Mouse (Mus musculus): Measurements from ENCODE around the gene Ints7.

Ints7 gene

GRCm38 (mm10) chr1:191575458-191576247 is at the start of gene Ints7, which contains the start of gene Dtl:
Gene Ints7 (plus strand): TSS chr1:191575636.
Gene Dtl (minus strand): TSS chr1:191575544.
- peak; percentile 99 for DNase-seq (ENCODE audit: extremely low read depth, insufficient read length, low spot score)

DNA sequence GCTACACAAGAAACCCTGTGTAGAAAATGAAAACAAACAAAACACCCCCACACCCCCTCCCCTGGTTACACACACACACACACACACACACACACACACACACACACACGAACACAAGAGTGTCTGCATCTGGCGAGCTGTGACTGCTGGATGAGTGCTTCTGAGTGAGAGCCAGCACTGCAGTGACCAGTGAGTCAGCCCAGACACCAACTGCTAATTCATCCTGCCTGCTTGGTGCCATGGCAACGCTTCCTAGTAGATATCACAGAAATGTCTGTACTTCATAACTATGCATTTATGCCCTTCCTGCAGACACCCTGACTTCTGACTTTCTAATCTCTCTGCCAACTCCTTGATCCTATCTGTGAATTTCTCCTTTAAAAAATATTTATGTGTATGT is 48.3 kb upstream of the Ints7 start:
- DNase-seq (ENCODE audit: extremely low read depth, insufficient read length, low spot score), result peak; percentile 38

GRCm38 (mm10) chr1:191527921-191528612 is 47.4 kb upstream of the Ints7 start:
- DNase-seq (ENCODE audit: extremely low read depth, insufficient read length, low spot score), result peak; percentile 38

- DNase-seq (ENCODE audit: extremely low read depth, insufficient read length, low spot score), result peak; percentile 57
Measured at GRCm38 (mm10) chr1:191529406-191529805, 46.0 kb upstream of the Ints7 start.

- DNase-seq (ENCODE audit: extremely low read depth, insufficient read length, low spot score), result no peak
Measured at GRCm38 (mm10) chr1:191531023-191531422, 44.4 kb upstream of the Ints7 start.

DNA sequence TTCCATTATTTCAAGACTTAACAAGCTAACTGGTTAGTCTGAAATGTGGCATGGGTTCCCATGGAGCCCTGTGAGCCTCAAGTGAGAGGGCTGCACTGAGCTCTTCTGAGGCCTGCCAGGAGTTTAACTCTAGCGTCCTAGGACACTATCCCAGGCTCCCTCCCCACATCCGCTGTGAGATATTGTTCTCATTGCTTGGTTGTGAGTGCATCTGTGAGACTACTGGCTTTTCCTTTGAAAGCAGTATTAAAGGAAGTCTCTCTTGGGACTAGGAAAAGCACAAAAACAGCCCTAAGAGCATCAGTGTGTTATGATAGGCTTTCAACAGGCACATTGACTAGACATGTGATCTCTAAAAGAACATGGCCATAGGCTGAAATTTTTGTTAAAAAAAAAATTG is 40.5 kb upstream of the Ints7 start:
- no peak for DNase-seq (ENCODE audit: extremely low read depth, insufficient read length, low spot score)

GRCm38 (mm10) chr1:191540300-191540699 is 35.1 kb upstream of the Ints7 start:
- no peak for DNase-seq (ENCODE audit: extremely low read depth, insufficient read length, low spot score)

- no peak for DNase-seq (ENCODE audit: extremely low read depth, insufficient read length, low spot score)
Measured at GRCm38 (mm10) chr1:191541014-191541413, 34.4 kb upstream of the Ints7 start.

GRCm38 (mm10) chr1:191541619-191542018 is 33.8 kb upstream of the Ints7 start:
- DNase-seq (ENCODE audit: extremely low read depth, insufficient read length, low spot score), result no peak

GRCm38 (mm10) chr1:191543747-191544146 is 31.7 kb upstream of the Ints7 start:
- no peak for DNase-seq (ENCODE audit: extremely low read depth, insufficient read length, low spot score)

DNA sequence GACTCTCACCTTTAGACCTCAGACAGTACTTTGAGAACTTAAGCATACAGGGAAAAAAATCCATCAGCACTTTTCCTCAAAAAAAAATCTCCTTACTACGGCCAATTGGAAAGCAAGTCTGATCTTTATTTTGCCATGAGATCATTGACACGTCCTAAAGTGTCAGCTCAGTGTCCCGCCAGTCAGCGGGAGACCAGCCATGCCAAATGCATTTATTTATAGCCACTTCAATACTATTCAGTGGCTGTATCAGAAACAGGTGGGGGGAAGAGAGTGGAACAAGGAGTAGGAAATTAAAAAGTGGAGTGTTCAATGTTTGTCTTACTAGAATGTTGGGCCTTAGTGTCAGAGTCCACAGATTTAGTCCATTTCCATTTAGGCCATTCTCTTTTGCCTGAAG is 24.6 kb upstream of the Ints7 start:
- DNase-seq (ENCODE audit: extremely low read depth, insufficient read length, low spot score), result no peak

GRCm38 (mm10) chr1:191557109-191557508 is 18.3 kb upstream of the Ints7 start:
- DNase-seq (ENCODE audit: extremely low read depth, insufficient read length, low spot score), result peak; percentile 28

DNA sequence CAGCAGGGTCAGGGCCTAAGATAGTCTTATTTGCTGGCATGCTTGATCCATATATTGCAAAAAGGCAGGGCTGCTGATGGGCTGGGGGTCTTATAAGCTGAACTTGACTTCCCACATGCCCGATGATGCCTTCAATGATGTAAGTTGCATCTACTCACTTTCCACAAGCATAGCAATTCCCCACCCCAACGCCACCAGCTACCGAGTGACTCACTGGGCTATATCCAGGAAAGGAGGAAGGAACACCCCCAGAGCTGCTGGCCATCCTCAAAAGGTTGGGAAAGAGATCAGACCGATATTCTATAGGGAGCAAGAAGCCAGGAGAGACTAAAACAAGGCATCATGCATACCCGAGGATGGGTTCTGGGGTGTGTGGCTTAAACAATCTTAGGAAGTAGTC is 15.7 kb upstream of the Ints7 start:
- no peak for DNase-seq (ENCODE audit: extremely low read depth, insufficient read length, low spot score)

- DNase-seq (ENCODE audit: extremely low read depth, insufficient read length, low spot score), result no peak
Measured at GRCm38 (mm10) chr1:191562823-191563365, 12.5 kb upstream of the Ints7 start.

- no peak for DNase-seq (ENCODE audit: extremely low read depth, insufficient read length, low spot score)
Measured at GRCm38 (mm10) chr1:191567859-191568258, 7.6 kb upstream of the Ints7 start.

DNA sequence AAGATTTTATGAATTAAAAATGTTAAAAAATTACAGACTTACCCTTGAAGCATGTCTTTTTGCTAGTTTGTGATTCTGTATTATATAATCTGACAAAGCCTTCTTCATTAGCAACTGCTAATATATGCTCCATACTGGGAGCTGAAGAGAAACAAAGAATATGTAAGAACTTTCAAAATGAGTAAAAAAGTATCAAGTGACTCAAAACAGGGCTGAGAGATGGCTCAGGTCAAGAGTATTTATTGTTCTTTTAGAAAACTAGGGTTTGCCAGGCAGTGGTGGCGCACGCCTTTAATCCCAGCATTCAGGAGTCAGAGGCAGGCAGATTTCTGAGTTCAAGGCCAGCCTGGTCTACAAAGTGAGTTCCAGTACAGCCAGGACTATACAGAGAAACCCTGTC is 5.8 kb upstream of the Ints7 start:
- no peak for DNase-seq (ENCODE audit: extremely low read depth, insufficient read length, low spot score)

GRCm38 (mm10) chr1:191570415-191570814 is 5.0 kb upstream of the Ints7 start:
- no peak for DNase-seq (ENCODE audit: extremely low read depth, insufficient read length, low spot score)

DNA sequence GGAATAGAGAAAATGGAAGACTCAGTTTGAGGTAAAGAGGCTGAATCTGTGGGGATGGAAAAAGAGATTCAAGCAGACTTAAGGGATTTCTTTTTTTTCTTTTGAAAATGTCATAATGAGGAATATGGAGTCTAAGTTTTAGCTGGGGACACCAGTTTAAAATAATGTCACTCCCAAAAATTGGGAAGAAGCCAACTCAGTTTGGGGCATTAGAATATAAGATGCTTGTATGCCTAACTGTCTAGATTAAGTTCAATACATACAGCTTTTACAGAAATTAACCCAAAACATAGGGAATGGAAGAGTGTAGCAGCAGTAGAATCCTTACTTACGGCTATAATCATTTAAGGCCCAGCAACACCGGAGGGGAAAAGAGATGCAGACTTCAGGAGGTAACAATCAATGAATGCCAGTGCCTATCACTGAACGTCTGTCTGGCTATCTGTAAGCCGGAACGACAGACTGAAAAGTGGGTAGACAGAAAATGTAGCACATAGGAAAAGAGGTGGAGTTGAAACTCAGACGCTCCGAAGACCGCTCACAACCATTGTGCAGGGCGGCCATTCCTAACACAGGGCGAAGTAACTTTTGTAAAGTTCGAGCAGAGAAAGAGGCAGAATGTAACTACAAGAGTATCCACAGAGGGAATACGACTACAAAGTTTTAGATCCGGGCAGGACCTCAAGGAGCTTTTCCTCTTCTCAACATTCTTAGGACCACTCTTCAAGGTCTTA is 1.4 kb upstream of the Ints7 start:
- no peak for DNase-seq (ENCODE audit: extremely low read depth, insufficient read length, low spot score)

GRCm38 (mm10) chr1:191574871-191575457 is 472 bp upstream of the Ints7 start:
- no peak for DNase-seq (ENCODE audit: extremely low read depth, insufficient read length, low spot score)

DNA sequence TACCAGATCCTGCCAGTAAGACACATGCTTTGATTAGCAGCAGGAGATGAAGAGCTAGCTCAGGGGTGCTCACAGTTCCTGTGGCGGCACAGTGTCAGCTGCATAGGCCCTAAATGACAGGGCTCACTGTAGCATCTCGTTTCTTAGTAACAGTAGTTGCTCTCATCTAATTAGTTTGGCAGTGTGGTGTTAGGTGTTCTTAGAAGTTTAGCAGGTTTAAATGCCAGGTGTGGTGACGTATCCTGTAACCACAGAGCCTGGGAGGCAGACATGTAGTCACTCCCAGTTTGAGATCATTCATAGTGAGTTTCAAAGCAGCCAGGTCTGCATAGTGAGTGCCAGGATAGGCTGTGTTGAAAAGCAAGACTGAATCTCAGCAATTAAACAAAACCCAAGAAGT is 4.1 kb downstream of the Ints7 start:
- DNase-seq (ENCODE audit: extremely low read depth, insufficient read length, low spot score), result no peak

- DNase-seq (ENCODE audit: extremely low read depth, insufficient read length, low spot score), result no peak
Measured at GRCm38 (mm10) chr1:191581641-191582040, 6.2 kb downstream of the Ints7 start.

All from 3134 (cell line).